Mouse (Mus musculus): ENCODE data around the gene Ciao2b. TPM values are rescaled to one million over a fixed set of nuclear protein-coding genes. Genes with fewer than 3 reads are reported as not detected.

Ciao2b gene
- polyA plus RNA-seq, 1 experiment from 2014 or later: 121 TPM

DNA sequence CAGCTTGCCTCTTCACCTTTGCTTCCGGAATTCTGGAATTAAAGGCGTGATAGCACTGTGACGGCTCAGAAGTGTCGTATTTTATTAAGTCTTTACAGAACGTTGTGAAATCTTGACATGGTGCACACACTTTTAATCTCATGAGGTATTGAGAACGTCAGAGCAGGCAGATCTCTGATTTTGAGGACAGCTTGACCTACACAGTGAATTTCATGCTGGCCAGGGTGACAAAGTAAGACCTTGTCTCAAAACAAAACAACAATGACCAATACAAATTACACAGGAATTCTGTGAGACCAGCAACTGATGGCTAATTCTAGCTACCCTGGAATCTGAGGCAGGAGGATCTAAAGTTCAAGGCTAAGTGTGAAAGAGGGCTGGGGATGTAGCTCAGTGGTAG is 49.2 kb downstream of the Ciao2b start:
- Histone ChIP-seq H3K27me3 (ENCODE audit: insufficient read depth, poor library complexity, severe bottlenecking) (no peaks in the 10 kb centered on the region), H3K27ac (no peak overlapping the region), H3K4me1 (replicated peaks) (peaks cover 17% of the 10 kb centered on the region), H3K4me3 (peak overlapping the region; percentile 84), H3K9me3 (no peaks in the 10 kb centered on the region), H3K36me3 (peaks cover 41% of the 10 kb centered on the region)
- WGBS: 80% methylated on average over 6 of the region's 6 CpGs
- DNase-seq (ENCODE audit: low spot score): no peak

DNA sequence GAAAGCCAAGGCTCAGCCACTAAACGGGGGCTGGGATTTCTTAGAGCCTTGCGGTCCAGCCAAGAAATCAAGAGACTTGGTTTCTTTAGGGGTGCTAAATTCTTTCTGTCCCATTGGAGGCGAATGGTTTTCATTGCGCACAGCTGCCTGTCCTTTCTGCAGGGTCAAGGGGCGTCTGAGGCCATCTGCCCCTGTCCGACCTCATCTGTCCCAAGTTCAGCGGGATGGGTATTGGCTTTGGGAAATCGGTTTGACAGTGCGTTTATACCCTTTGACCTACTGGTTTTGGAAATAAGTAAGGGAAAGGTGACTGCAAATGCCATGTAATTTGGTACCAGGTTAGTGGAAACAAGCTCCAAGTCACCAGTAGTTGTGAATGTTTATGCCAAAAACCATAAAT is 49.9 kb downstream of the Ciao2b start:
- Histone ChIP-seq H3K36me3 (peaks cover 36% of the 10 kb centered on the region), H3K4me1 (replicated peaks) (peaks cover 17% of the 10 kb centered on the region), H3K9me3 (no peaks in the 10 kb centered on the region), H3K4me3 (peak overlapping the region; percentile 84), H3K27ac (peak overlapping the region; percentile 93), H3K27me3 (ENCODE audit: insufficient read depth, poor library complexity, severe bottlenecking) (no peaks in the 10 kb centered on the region)
- no peak for DNase-seq (ENCODE audit: low spot score)
- WGBS: 6% methylated on average over 9 of the region's 9 CpGs

- DNase-seq (ENCODE audit: low spot score): peak; percentile 90
- WGBS: under 1% methylated on average over 44 of the region's 44 CpGs
- Histone ChIP-seq H3K36me3 (peaks cover 30% of the 10 kb centered on the region), H3K4me3 (peak within 1 kb of the TSS; percentile 84), H3K4me1 (replicated peaks) (peaks cover 17% of the 10 kb centered on the region), H3K27ac (peak within 1 kb of the TSS; percentile 93), H3K9me3 (no peaks in the 10 kb centered on the region), H3K27me3 (ENCODE audit: insufficient read depth, poor library complexity, severe bottlenecking) (no peaks in the 10 kb centered on the region)
Measured at GRCm38 (mm10) chr8:104591133-104591834, 50.5 kb downstream of the Ciao2b start, which contains the start of gene Pdp2. Pdp2 (plus strand) TSS chr8:104591451.

DNA sequence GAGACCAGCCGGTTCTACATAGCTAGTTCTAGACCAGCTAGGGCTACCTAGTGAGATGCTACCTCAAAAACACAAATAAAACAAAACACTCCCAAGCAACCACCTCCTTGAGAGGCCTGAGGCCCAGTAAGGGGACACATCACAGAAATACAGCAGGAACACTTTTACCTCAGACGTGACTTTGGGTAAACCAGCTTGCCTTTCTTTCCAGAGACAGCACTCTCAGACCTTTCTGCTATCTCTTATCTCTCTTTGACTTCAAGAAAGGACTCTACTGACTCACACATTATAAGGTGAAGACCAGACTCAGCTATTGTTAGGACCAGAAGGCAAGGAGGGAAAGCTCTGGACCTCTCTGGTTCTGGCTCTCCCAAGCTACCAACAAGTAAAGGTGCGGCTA is 51.5 kb downstream of the Ciao2b start:
- H3K4me3 ChIP-seq: no peak overlapping the region
- 91% methylated on average over 3 of the region's 3 CpGs for WGBS
- DNase-seq (ENCODE audit: low spot score): no peak
- no peak overlapping the region for H3K27ac ChIP-seq
- H3K9me3 ChIP-seq: no peaks in the 10 kb centered on the region
- H3K27me3 ChIP-seq (ENCODE audit: insufficient read depth, poor library complexity, severe bottlenecking): no peaks in the 10 kb centered on the region
- peaks cover 17% of the 10 kb centered on the region for H3K4me1 ChIP-seq (replicated peaks)
- H3K36me3 ChIP-seq: peaks cover 20% of the 10 kb centered on the region

Other genes with a start within 250 kb of the Ciao2b start
- 1.9 TPM in 2 replicates for gene Cmtm4, start 246.2 kb downstream of the Ciao2b start, polyA plus RNA-seq (2016; fragmentation: Nextera tagmentation; extraction: Ambion mirVana)
- gene Dync1li2, start 198.9 kb downstream of the Ciao2b start, polyA plus RNA-seq (2016; fragmentation: Nextera tagmentation; extraction: Ambion mirVana): 80.8 and 81.0 TPM in 2 replicates
- 0.12 and 0.29 TPM in 2 replicates for gene Terb1, start 132.1 kb downstream of the Ciao2b start, polyA plus RNA-seq (2016; fragmentation: Nextera tagmentation; extraction: Ambion mirVana)
- 121 and 126 TPM in 2 replicates for gene Nae1, start 107.3 kb downstream of the Ciao2b start, polyA plus RNA-seq (2016; fragmentation: Nextera tagmentation; extraction: Ambion mirVana)
- 0.90 and 1.4 TPM in 2 replicates for gene Car7, start 107.3 kb downstream of the Ciao2b start, polyA plus RNA-seq (2016; fragmentation: Nextera tagmentation; extraction: Ambion mirVana)
- gene Pdp2, start 50.5 kb downstream of the Ciao2b start, polyA plus RNA-seq (2016; fragmentation: Nextera tagmentation; extraction: Ambion mirVana): 12.7 and 13.3 TPM in 2 replicates
- not detected in 2 replicates for gene Cdh16, start 17.6 kb downstream of the Ciao2b start, polyA plus RNA-seq (2016; fragmentation: Nextera tagmentation; extraction: Ambion mirVana)
- 1.2 and 1.5 TPM in 2 replicates for gene Rrad, start 10.6 kb downstream of the Ciao2b start, polyA plus RNA-seq (2016; fragmentation: Nextera tagmentation; extraction: Ambion mirVana)
- gene Ces2a, start 92.0 kb upstream of the Ciao2b start, polyA plus RNA-seq (2016; fragmentation: Nextera tagmentation; extraction: Ambion mirVana): not detected in 2 replicates
- gene Ces2b, start 189.6 kb upstream of the Ciao2b start, polyA plus RNA-seq (2016; fragmentation: Nextera tagmentation; extraction: Ambion mirVana): 0.22 TPM in 1 of 2 replicates, not detected in the other
- gene Ces2c, start 205.1 kb upstream of the Ciao2b start, polyA plus RNA-seq (2016; fragmentation: Nextera tagmentation; extraction: Ambion mirVana): not detected in 2 replicates